ENCODE assay signal across 11 mouse cellular contexts in the genomic region with DNA sequence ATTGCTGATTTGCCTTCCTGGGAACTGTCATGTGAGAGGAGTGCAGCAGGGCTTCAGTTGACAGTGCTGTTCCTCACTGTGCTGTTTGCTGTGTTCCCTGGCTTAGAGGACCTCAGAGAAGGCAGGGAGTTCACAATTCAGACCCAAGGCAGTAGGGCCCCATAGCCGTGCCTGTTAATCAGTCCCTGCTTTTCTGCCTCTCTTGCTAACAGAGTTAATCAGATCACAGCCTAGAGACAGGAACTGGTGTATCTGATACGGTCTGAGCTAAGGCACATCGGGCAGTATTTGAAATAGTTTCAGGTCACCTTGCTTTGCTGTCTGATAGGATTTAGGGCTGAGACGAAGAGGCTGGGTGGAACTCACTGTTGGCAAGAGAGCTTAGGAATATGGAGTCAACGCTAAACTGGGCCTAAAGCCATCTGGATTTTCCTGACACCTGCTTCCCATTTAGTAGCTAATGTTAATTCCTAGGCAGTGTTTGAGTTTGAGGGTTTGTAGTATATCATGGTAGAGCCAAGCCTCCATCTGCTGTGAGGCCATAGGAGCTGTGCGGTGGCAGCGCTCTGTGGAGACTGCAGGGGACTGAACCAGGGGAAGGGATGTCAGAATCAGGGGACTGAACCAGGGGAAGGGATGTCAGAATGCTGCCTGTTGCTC. TPM values are rescaled to one million over a fixed set of nuclear protein-coding genes. Genes with fewer than 3 reads are reported as not detected.
DNase-seq lines count a peak whose midpoint lies in the region; ATAC-seq and TF ChIP-seq lines count a peak whose summit lies in the region.
"Had no signal": no experiment of that assay in that cellular context is flagged by ENCODE, and none has a peak within 500 bp of the region (broad histone marks: within the 10 kb centered on the region; RNA-seq: fewer than 3 reads in every experiment).

No protein-coding gene starts in this region.

- H3K9me3 ChIP-seq in MEL (replicated peaks; ENCODE audit: insufficient read depth, low read length): no peaks in the 10 kb centered on the region
- no peaks in the 10 kb centered on the region for H3K9me3 ChIP-seq in embryonic facial prominence, embryonic 10.5 days
- no peaks in the 10 kb centered on the region for H3K9me3 ChIP-seq in limb, embryonic 15.5 days
- H3K9me3 ChIP-seq: lung, embryonic 15.5 days had no signal

- WGBS in embryonic facial prominence, embryonic 10.5 days: 54% methylated on average over 7 of the region's 7 CpGs
- 21% methylated on average over 7 of the region's 7 CpGs for WGBS in limb, embryonic 15.5 days

- no peak overlapping the region for H3K4me3 ChIP-seq in MEL (ENCODE audit: control insufficient read depth in 1 of 2, insufficient read depth in 1 of 2, low read depth in 2 of 2, low read length in 2 of 2)
- H3K4me3 ChIP-seq in embryonic facial prominence, embryonic 10.5 days: no peak overlapping the region
- H3K4me3 ChIP-seq in limb, embryonic 15.5 days: no peak overlapping the region
- H3K4me3 ChIP-seq: lung, embryonic 15.5 days had no signal

- H3K79me2 ChIP-seq in MEL (ENCODE audit: control insufficient read depth, insufficient read depth, low read length, poor library complexity): peaks cover 61% of the 10 kb centered on the region

- H3K27ac ChIP-seq in MEL (ENCODE audit: control insufficient read depth, low read depth, low read length): peak overlapping the region; percentile 50
- 0 out of 2 replicates have a peak overlapping the region, but pooled peaks have one; percentile 25 for H3K27ac ChIP-seq in embryonic facial prominence, embryonic 10.5 days (replicated peaks)
- peak overlapping the region; percentile 64 for H3K27ac ChIP-seq in limb, embryonic 15.5 days

- 0 out of 2 replicates have a peak overlapping the region, but pooled peaks have one; percentile 5 for H3K9ac ChIP-seq in MEL (ENCODE audit: control insufficient read depth, low read depth, low read length, poor library complexity, severe bottlenecking)
- no peak overlapping the region for H3K9ac ChIP-seq in limb, embryonic 15.5 days
- H3K9ac ChIP-seq: lung, embryonic 15.5 days had no signal

- TF ChIP-seq POLR2A in MEL (IDR thresholded peaks at IDR 0.05; ENCODE audit: control insufficient read depth in 1 of 2, insufficient read depth in 1 of 2, low read depth in 1 of 2, low read length in 2 of 2, poor library complexity in 1 of 2): no peak

- peaks cover 32 to 39% of the 10 kb centered on the region in 2 experiments for H3K4me1 ChIP-seq in MEL (ENCODE audit: control insufficient read depth in 1 of 2, insufficient read depth in 2 of 2, low read length in 2 of 2)
- H3K4me1 ChIP-seq in embryonic facial prominence, embryonic 10.5 days: peaks cover 34% of the 10 kb centered on the region
- peaks cover 23% of the 10 kb centered on the region for H3K4me1 ChIP-seq in limb, embryonic 15.5 days

- DNase-seq in frontal cortex, postnatal 10 days (ENCODE audit: low spot score in 2 of 2): no peak
- peak; percentile 76 for DNase-seq in MEL (ENCODE audit: low read depth, low spot score)
- DNase-seq in embryonic facial prominence, embryonic 10.5 days (ENCODE audit: low spot score): no peak
- DNase-seq in left cerebral cortex, postnatal 25 days (ENCODE audit: low spot score in 2 of 2): no peak
- no peak for DNase-seq in urinary bladder, postnatal 10 days (ENCODE audit: low spot score)
- no peak for DNase-seq in layer of hippocampus, postnatal 14 days (ENCODE audit: low spot score in 2 of 2)

- intact Hi-C loops in left cerebral cortex, postnatal 25 days (cut with DNase I): no loop called here

- H3K27me3 ChIP-seq in MEL (ENCODE audit: control insufficient read depth in 1 of 2, insufficient read depth in 2 of 2, low read length in 2 of 2): no peaks in the 10 kb centered on the region
- H3K27me3 ChIP-seq in embryonic facial prominence, embryonic 10.5 days (replicated peaks; ENCODE audit: low read depth, poor library complexity, severe bottlenecking): no peaks in the 10 kb centered on the region
- H3K27me3 ChIP-seq in limb, embryonic 15.5 days: no peaks in the 10 kb centered on the region
- H3K27me3 ChIP-seq: lung, embryonic 15.5 days had no signal

- TF ChIP-seq EP300 in MEL (IDR thresholded peaks at IDR 0.05; ENCODE audit: low read depth in 1 of 2, low read length in 2 of 2): peak; percentile 70 to 76; a peak in 3 of 4 replicates

- H3K4me2 ChIP-seq in limb, embryonic 15.5 days: 0 out of 2 replicates have a peak overlapping the region, but pooled peaks have one; percentile 8
- H3K4me2 ChIP-seq: lung, embryonic 15.5 days had no signal

- H3K36me3 ChIP-seq in MEL (ENCODE audit: control insufficient read depth in 1 of 2, insufficient read depth in 2 of 2, low read length in 2 of 2): peaks cover 4 to 50% of the 10 kb centered on the region in 2 experiments
- H3K36me3 ChIP-seq in embryonic facial prominence, embryonic 10.5 days (replicated peaks): peaks cover 15% of the 10 kb centered on the region
- peaks cover 5% of the 10 kb centered on the region; the same call in 1 of the 2 replicates for H3K36me3 ChIP-seq in limb, embryonic 15.5 days

- no peak for TF ChIP-seq CTCF in MEL (IDR thresholded peaks at IDR 0.05 in 2 of 3, conservative IDR thresholded peaks at IDR 0.05 in 1 of 3; ENCODE audit: control insufficient read depth in 1 of 3, insufficient read depth in 1 of 3, low read depth in 2 of 3, low read length in 3 of 3, poor library complexity in 1 of 3, severe bottlenecking in 1 of 3)

- peak; percentile 63; the same call in 1 of the 2 replicates for ATAC-seq in frontal cortex, adult (ENCODE audit: low TSS enrichment)
- no peak; the same call in 1 of the 2 replicates for ATAC-seq in limb, embryonic 15.5 days (ENCODE audit: insufficient number of reproducible peaks, low FRiP score, low TSS enrichment, low read depth)

- TF ChIP-seq RAD21 in MEL (IDR thresholded peaks at IDR 0.05; ENCODE audit: low read depth, low read length): no peak

TF ChIP-seq in MEL, 35 proteins besides CTCF, POLR2A, EP300 and RAD21:
- TF ChIP-seq TBP (IDR thresholded peaks at IDR 0.05; ENCODE audit: low read depth, low read length) (0 out of 2 replicates have a peak, but pooled peaks have one; percentile 50), ELF1 (IDR thresholded peaks at IDR 0.05; ENCODE audit: low read depth, low read length) (0 out of 2 replicates have a peak, but pooled peaks have one; percentile 7), TCF12 (IDR thresholded peaks at IDR 0.05; ENCODE audit: low read depth, low read length) (peak; percentile 69), GATA1 (IDR thresholded peaks at IDR 0.05; ENCODE audit: low read depth, low read length) (peak; percentile 88), SIN3A (IDR thresholded peaks at IDR 0.05; ENCODE audit: low read length) (peak; percentile 49), RCOR1 (IDR thresholded peaks at IDR 0.05; ENCODE audit: low read depth, low read length) (peak; percentile 82), POLR2AphosphoS5 (IDR thresholded peaks at IDR 0.05; ENCODE audit: borderline replicate concordance, low read depth, low read length) (no peak), MAX (IDR thresholded peaks at IDR 0.05; ENCODE audit: low read length) (no peak), ZMIZ1 (IDR thresholded peaks at IDR 0.05; ENCODE audit: low read depth, low read length) (no peak), TAL1 (IDR thresholded peaks at IDR 0.05; ENCODE audit: low read length) (no peak; the same call in 1 of the 2 replicates), MAFK (IDR thresholded peaks at IDR 0.05; ENCODE audit: borderline replicate concordance, low read depth, low read length) (0 out of 2 replicates have a peak, but pooled peaks have one; percentile 13), SMC3 (IDR thresholded peaks at IDR 0.05; ENCODE audit: low read depth, low read length) (no peak), MXI1 (IDR thresholded peaks at IDR 0.05; ENCODE audit: low read depth, low read length) (0 out of 2 replicates have a peak, but pooled peaks have one; percentile 7), ETS1 (IDR thresholded peaks at IDR 0.05; ENCODE audit: low read depth, low read length) (peak; percentile 64)

RNA-seq across cellular contexts. Expression of a gene that starts 14.0 kb away (rescaled TPM):
- total RNA-seq in MEL (2012; rRNA removed): 56.6 and 57.0 TPM in 2 replicates
- 100 to 1,000 TPM in 1 of 2 experiments, 10 to 100 TPM in 1; 51.0 to 102 TPM for polyA plus RNA-seq in MEL (2012; ENCODE audit: insufficient read depth in 1 of 2, insufficient read length in 2 of 2, low read depth in 1 of 2, low replicate concordance in 2 of 2, missing spikeins in 1 of 2)
- 18.3 and 18.5 TPM in 2 replicates for polyA plus RNA-seq in embryonic facial prominence, embryonic 10.5 days (2016; fragmentation: Nextera tagmentation; extraction: Ambion mirVana)
- polyA plus RNA-seq in limb, embryonic 15.5 days (2015; fragmentation: Nextera tagmentation; extraction: Ambion mirVana): 20.4 and 23.7 TPM in 2 replicates
- total RNA-seq in left cerebral cortex, postnatal 25 days (2021): 10 to 100 TPM; 41.9 to 47.7 TPM
- total RNA-seq in layer of hippocampus, postnatal 14 days (2021): 10 to 100 TPM; 57.0 to 60.3 TPM

RNA-seq across cellular contexts. Expression of a gene that starts 37.1 kb away (rescaled TPM):
- 0.04 and 0.10 TPM in 2 replicates for total RNA-seq in MEL (2012; rRNA removed)
- polyA plus RNA-seq in MEL (2012; ENCODE audit: insufficient read depth in 1 of 2, insufficient read length in 2 of 2, low read depth in 1 of 2, low replicate concordance in 2 of 2, missing spikeins in 1 of 2): not detected
- polyA plus RNA-seq in embryonic facial prominence, embryonic 10.5 days (2016; fragmentation: Nextera tagmentation; extraction: Ambion mirVana): not detected in 2 replicates
- polyA plus RNA-seq in limb, embryonic 15.5 days (2015; fragmentation: Nextera tagmentation; extraction: Ambion mirVana): not detected in 2 replicates
- total RNA-seq in left cerebral cortex, postnatal 25 days (2021): not detected
- not detected for total RNA-seq in layer of hippocampus, postnatal 14 days (2021)
- polyA plus RNA-seq: C2C12; lung, embryonic 15.5 days; testis, adult 2 months had no signal

RNA-seq across cellular contexts. Expression of a gene that starts 49.1 kb away (rescaled TPM):
- 40.2 and 41.6 TPM in 2 replicates for total RNA-seq in MEL (2012; rRNA removed)
- polyA plus RNA-seq in MEL (2012; ENCODE audit: insufficient read depth in 1 of 2, insufficient read length in 2 of 2, low read depth in 1 of 2, low replicate concordance in 2 of 2, missing spikeins in 1 of 2): 1,000 to 10,000 TPM in 1 of 2 experiments, 10 to 100 TPM in 1; 47.1 to 1,743 TPM
- polyA plus RNA-seq in embryonic facial prominence, embryonic 10.5 days (2016; fragmentation: Nextera tagmentation; extraction: Ambion mirVana): 34.5 and 41.6 TPM in 2 replicates
- polyA plus RNA-seq in limb, embryonic 15.5 days (2015; fragmentation: Nextera tagmentation; extraction: Ambion mirVana): 42.5 and 46.1 TPM in 2 replicates
- 10 to 100 TPM; 48.3 to 55.4 TPM for total RNA-seq in left cerebral cortex, postnatal 25 days (2021)
- total RNA-seq in layer of hippocampus, postnatal 14 days (2021): 10 to 100 TPM; 70.6 to 75.2 TPM
